Mouse (Mus musculus) midbrain, embryonic 12.5 days (tissue): ENCODE data around the gene Slc35a5. TPM values are rescaled to one million over a fixed set of nuclear protein-coding genes. Genes with fewer than 3 reads are reported as not detected.

Experiments
- polyA plus RNA-seq: library from polyadenylated mRNA; unstranded; fragments of >200 nt; fragmentation: Nextera tagmentation; extraction: Ambion mirVana; gene quantifications from 2 replicates; pipeline ENCODE4 v1.2.1, GENCODE M21; 2016

Gene Slc35a5
- polyA plus RNA-seq, 1 experiment from 2014 or later, result 20.4 TPM

Other genes starting within 250 kb of the Slc35a5 start
- not detected in 2 replicates for gene Cd200r3, start 215.0 kb downstream of the Slc35a5 start, polyA plus RNA-seq
- 20.6 and 26.1 TPM in 2 replicates for gene Ccdc80, start 65.3 kb downstream of the Slc35a5 start, polyA plus RNA-seq
- gene Atg3, start 79 bp upstream of the Slc35a5 start, polyA plus RNA-seq, result 41.8 and 46.4 TPM in 2 replicates
- gene Btla, start 65.6 kb upstream of the Slc35a5 start, polyA plus RNA-seq, result 0.28 and 0.71 TPM in 2 replicates